ENCODE assay signal across 11 mouse cellular contexts in the genomic region with DNA sequence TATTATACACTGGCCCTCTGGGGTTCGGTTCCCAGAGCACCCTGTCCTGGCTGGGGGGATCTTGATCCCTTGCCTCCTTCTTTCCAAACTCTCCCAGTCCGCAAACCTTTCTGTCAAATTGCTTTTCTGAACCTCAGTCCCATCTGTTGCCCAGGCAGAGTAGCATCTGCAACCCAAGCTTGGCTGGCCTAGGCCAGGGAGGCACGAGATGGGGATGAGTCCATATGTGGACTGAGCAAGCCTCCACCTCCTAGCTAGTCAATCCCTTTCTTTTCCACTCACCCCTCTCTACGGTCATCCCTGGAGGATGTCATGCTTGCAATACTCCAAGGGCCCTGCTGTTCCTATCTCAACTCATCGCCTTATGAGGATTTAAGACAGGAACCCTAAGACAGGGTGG. TPM values are rescaled to one million over a fixed set of nuclear protein-coding genes. Genes with fewer than 3 reads are reported as not detected.
DNase-seq lines count a peak whose midpoint lies in the region; ATAC-seq and TF ChIP-seq lines count a peak whose summit lies in the region.
"Had no signal": no experiment of that assay in that cellular context is flagged by ENCODE, and none has a peak within 500 bp of the region (broad histone marks: within the 10 kb centered on the region; RNA-seq: fewer than 3 reads in every experiment).

No protein-coding gene starts in this region.

- H3K9ac ChIP-seq in kidney, postnatal 0 days (ENCODE audit: low read depth, low read length) = no peak overlapping the region
- no peak overlapping the region for H3K9ac ChIP-seq in heart, postnatal 0 days (replicated peaks; ENCODE audit: low read depth, low read length)
- H3K9ac ChIP-seq in liver, postnatal 0 days (replicated peaks) = peak overlapping the region; percentile 80
- H3K9ac ChIP-seq: midbrain, embryonic 15.5 days had no signal

- no peak for ATAC-seq in kidney, postnatal 0 days (replicated peaks; ENCODE audit: low FRiP score, low read depth)
- no peak for ATAC-seq in heart, postnatal 0 days (ENCODE audit: insufficient read depth, low read depth)
- ATAC-seq in liver, postnatal 0 days = no peak

- TF ChIP-seq EP300 in heart, postnatal 0 days (IDR thresholded peaks at IDR 0.05; ENCODE audit: low read depth) = no peak
- TF ChIP-seq EP300 in liver, postnatal 0 days (IDR thresholded peaks at IDR 0.05; ENCODE audit: low read depth) = no peak

- H3K4me3 ChIP-seq in kidney, postnatal 0 days (replicated peaks; ENCODE audit: low read depth, low read length) = peak overlapping the region; percentile 56; the same call in 1 of the 2 replicates
- no peak overlapping the region for H3K4me3 ChIP-seq in heart, postnatal 0 days (ENCODE audit: low read depth, low read length)
- H3K4me3 ChIP-seq in liver, postnatal 0 days (ENCODE audit: low read depth, low read length) = peak overlapping the region; percentile 64

- H3K4me1 ChIP-seq in kidney, postnatal 0 days (replicated peaks; ENCODE audit: insufficient read depth, low read length) = peaks cover 9% of the 10 kb centered on the region; the same call in 1 of the 2 replicates
- peaks cover 16% of the 10 kb centered on the region for H3K4me1 ChIP-seq in heart, postnatal 0 days (ENCODE audit: control insufficient read depth, insufficient read depth)
- H3K4me1 ChIP-seq in liver, postnatal 0 days (ENCODE audit: insufficient read depth) = peaks cover 38% of the 10 kb centered on the region

- H3K4me2 ChIP-seq in kidney, postnatal 0 days (ENCODE audit: low read length) = peak overlapping the region; percentile 63
- H3K4me2 ChIP-seq in heart, postnatal 0 days (ENCODE audit: low read depth, low read length) = peak overlapping the region; percentile 85; the same call in 1 of the 2 replicates
- H3K4me2 ChIP-seq in liver, postnatal 0 days (ENCODE audit: low read depth, low read length) = peak overlapping the region; percentile 73

- DNase-seq in adrenal gland, postnatal 14 days = peak; percentile 21
- no peak for DNase-seq in adrenal gland, postnatal 36 days
- no peak for DNase-seq in kidney, postnatal 0 days (ENCODE audit: low spot score)
- no peak for DNase-seq in kidney, postnatal 14 days
- DNase-seq in heart, postnatal 0 days (ENCODE audit: low spot score) = no peak
- DNase-seq in liver, postnatal 0 days = peak; percentile 13
- no peak for DNase-seq in gastrocnemius, postnatal 36 days
- no peak for DNase-seq in retina, embryonic 14.5 days (ENCODE audit: low spot score)

- no peaks in the 10 kb centered on the region for H3K27me3 ChIP-seq in kidney, postnatal 0 days (ENCODE audit: insufficient read depth, low read length)
- no peaks in the 10 kb centered on the region for H3K27me3 ChIP-seq in heart, postnatal 0 days (ENCODE audit: control insufficient read depth, insufficient read depth, low read length)
- H3K27me3 ChIP-seq in liver, postnatal 0 days (ENCODE audit: insufficient read depth, low read length) = no peaks in the 10 kb centered on the region

- 89% methylated on average over 5 of the region's 5 CpGs for WGBS in kidney, postnatal 0 days
- 78% methylated on average over 5 of the region's 5 CpGs for WGBS in heart, postnatal 0 days
- WGBS in liver, postnatal 0 days (ENCODE audit: insufficient replicate concordance) = 58% methylated on average over 5 of the region's 5 CpGs

- no peaks in the 10 kb centered on the region for H3K9me3 ChIP-seq in kidney, postnatal 0 days (replicated peaks; ENCODE audit: low read length)
- H3K9me3 ChIP-seq in heart, postnatal 0 days (replicated peaks; ENCODE audit: control insufficient read depth, low read length) = no peaks in the 10 kb centered on the region
- no peaks in the 10 kb centered on the region for H3K9me3 ChIP-seq in liver, postnatal 0 days (ENCODE audit: low read length)
- H3K9me3 ChIP-seq: midbrain, embryonic 15.5 days had no signal

- intact Hi-C loops in gastrocnemius, postnatal 36 days (cut with DNase I) = no loop called here

- no peaks in the 10 kb centered on the region for H3K36me3 ChIP-seq in kidney, postnatal 0 days (ENCODE audit: insufficient read depth, low read length)
- no peaks in the 10 kb centered on the region for H3K36me3 ChIP-seq in heart, postnatal 0 days (replicated peaks; ENCODE audit: control insufficient read depth, insufficient read depth, low read length)
- H3K36me3 ChIP-seq in liver, postnatal 0 days (replicated peaks; ENCODE audit: insufficient read depth, low read length) = no peaks in the 10 kb centered on the region
- H3K36me3 ChIP-seq: midbrain, embryonic 15.5 days had no signal

- no peak for TF ChIP-seq CTCF in kidney, postnatal 0 days (IDR thresholded peaks at IDR 0.05; ENCODE audit: low read depth)
- TF ChIP-seq CTCF in heart, postnatal 0 days (IDR thresholded peaks at IDR 0.05; ENCODE audit: low read depth) = no peak
- TF ChIP-seq CTCF in liver, postnatal 0 days (IDR thresholded peaks at IDR 0.05; ENCODE audit: low read depth) = no peak

- H3K27ac ChIP-seq in kidney, postnatal 0 days = no peak overlapping the region
- no peak overlapping the region for H3K27ac ChIP-seq in heart, postnatal 0 days (ENCODE audit: low read depth)
- H3K27ac ChIP-seq in liver, postnatal 0 days (ENCODE audit: low read depth) = peak overlapping the region; percentile 98
- H3K27ac ChIP-seq: midbrain, embryonic 15.5 days had no signal

RNA-seq across cellular contexts. Expression of a gene that starts 1.6 kb away (rescaled TPM):
- 271 and 405 TPM in 2 replicates for total RNA-seq in adrenal gland, postnatal 14 days (2021)
- total RNA-seq in adrenal gland, postnatal 36 days (2021) = 100 to 1,000 TPM; 301 to 364 TPM
- polyA plus RNA-seq in kidney, postnatal 0 days (2015; fragmentation: Nextera tagmentation; extraction: Ambion mirVana) = 53.8 and 57.1 TPM in 2 replicates
- total RNA-seq in heart, postnatal 0 days (2014; rRNA removed; ENCODE audit: low replicate concordance) = 41.0 and 49.3 TPM in 2 replicates
- 23.9 and 24.1 TPM in 2 replicates for polyA plus RNA-seq in heart, postnatal 0 days (2015; fragmentation: Nextera tagmentation; extraction: Ambion mirVana)
- 215 and 221 TPM in 2 replicates for polyA plus RNA-seq in liver, postnatal 0 days (2015; fragmentation: Nextera tagmentation; extraction: Ambion mirVana)
- 1 to 10 TPM; 5.6 to 5.9 TPM for total RNA-seq in gastrocnemius, postnatal 36 days (2021)

RNA-seq across cellular contexts. Expression of a gene that starts 16.2 kb away (rescaled TPM):
- total RNA-seq in adrenal gland, postnatal 14 days (2021) = not detected in 2 replicates
- not detected for total RNA-seq in adrenal gland, postnatal 36 days (2021)
- not detected in 2 replicates for polyA plus RNA-seq in kidney, postnatal 0 days (2015; fragmentation: Nextera tagmentation; extraction: Ambion mirVana)
- total RNA-seq in heart, postnatal 0 days (2014; rRNA removed; ENCODE audit: low replicate concordance) = not detected in 2 replicates
- not detected in 2 replicates for polyA plus RNA-seq in heart, postnatal 0 days (2015; fragmentation: Nextera tagmentation; extraction: Ambion mirVana)
- polyA plus RNA-seq in liver, postnatal 0 days (2015; fragmentation: Nextera tagmentation; extraction: Ambion mirVana) = not detected in 2 replicates
- total RNA-seq in gastrocnemius, postnatal 36 days (2021) = not detected
- total RNA-seq: left cerebral cortex, postnatal 10 days had no signal
- polyA plus RNA-seq: cortical plate, adult 2 months; midbrain, embryonic 15.5 days had no signal

RNA-seq across cellular contexts. Expression of a gene that starts 22.8 kb away (rescaled TPM):
- total RNA-seq in adrenal gland, postnatal 14 days (2021) = 217 and 247 TPM in 2 replicates
- 100 to 1,000 TPM in 1 of 2 experiments, 10 to 100 TPM in 1; 86.2 to 127 TPM for total RNA-seq in adrenal gland, postnatal 36 days (2021)
- 199 and 211 TPM in 2 replicates for polyA plus RNA-seq in kidney, postnatal 0 days (2015; fragmentation: Nextera tagmentation; extraction: Ambion mirVana)
- total RNA-seq in heart, postnatal 0 days (2014; rRNA removed; ENCODE audit: low replicate concordance) = 375 and 401 TPM in 2 replicates
- polyA plus RNA-seq in heart, postnatal 0 days (2015; fragmentation: Nextera tagmentation; extraction: Ambion mirVana) = 158 and 159 TPM in 2 replicates
- 49.6 and 53.0 TPM in 2 replicates for polyA plus RNA-seq in liver, postnatal 0 days (2015; fragmentation: Nextera tagmentation; extraction: Ambion mirVana)
- total RNA-seq in gastrocnemius, postnatal 36 days (2021) = 10 to 100 TPM; 50.0 to 62.2 TPM

RNA-seq across cellular contexts. Expression of a gene that starts 25.6 kb away (rescaled TPM):
- 10.0 and 12.3 TPM in 2 replicates for total RNA-seq in adrenal gland, postnatal 14 days (2021)
- 1 to 10 TPM; 5.8 to 8.8 TPM for total RNA-seq in adrenal gland, postnatal 36 days (2021)
- polyA plus RNA-seq in kidney, postnatal 0 days (2015; fragmentation: Nextera tagmentation; extraction: Ambion mirVana) = 27.3 and 29.5 TPM in 2 replicates
- 16.5 and 23.2 TPM in 2 replicates for total RNA-seq in heart, postnatal 0 days (2014; rRNA removed; ENCODE audit: low replicate concordance)
- 7.7 and 9.7 TPM in 2 replicates for polyA plus RNA-seq in heart, postnatal 0 days (2015; fragmentation: Nextera tagmentation; extraction: Ambion mirVana)
- polyA plus RNA-seq in liver, postnatal 0 days (2015; fragmentation: Nextera tagmentation; extraction: Ambion mirVana) = 0.48 and 0.56 TPM in 2 replicates
- 1 to 10 TPM; 1.6 to 2.3 TPM for total RNA-seq in gastrocnemius, postnatal 36 days (2021)

Comparison
In these comparisons a context has a peak if more than half of its experiments do, and no peak if none do; other contexts are left out.
1. DNase-seq: peak in adrenal gland, postnatal 14 days (single experiment) and liver, postnatal 0 days (single experiment); none in adrenal gland, postnatal 36 days (0 of 2), kidney, postnatal 0 days (single experiment), kidney, postnatal 14 days (single experiment), heart, postnatal 0 days (single experiment), gastrocnemius, postnatal 36 days (0 of 2) and retina, embryonic 14.5 days (single experiment).
2. Peak in every context shown above with its lines, with median percentiles within 50 percentile points of each other: H3K4me2 ChIP-seq.